Mouse (Mus musculus): ENCODE results near the gene Gpx7. TPM values are rescaled to one million over a fixed set of nuclear protein-coding genes. Genes with fewer than 3 reads are reported as not detected.

The Gpx7 gene
- polyA plus RNA-seq, 1 experiment from 2014 or later = 53.6 TPM

GRCm38 (mm10) chr4:108405766-108406137 is 1.0 kb downstream of the Gpx7 start:
- Histone ChIP-seq H3K4me3 (ENCODE audit: low read depth, low read length) (peak overlapping the region; percentile 30), H3K9me3 (ENCODE audit: control insufficient read depth, low read length) (0 out of 2 replicates have a peak, but pooled peaks cover 2% of the 10 kb centered on the region), H3K9ac (ENCODE audit: low read length) (peak overlapping the region; percentile 76; the same call in 1 of the 2 replicates), H3K27me3 (ENCODE audit: control insufficient read depth, insufficient read depth, low read length) (no peaks in the 10 kb centered on the region), H3K4me2 (ENCODE audit: low read depth, severe bottlenecking) (peak overlapping the region; percentile 47), H3K4me1 (ENCODE audit: control insufficient read depth, insufficient read depth, low read length) (peaks cover 13% of the 10 kb centered on the region), H3K36me3 (ENCODE audit: control insufficient read depth, insufficient read depth, low read length) (no peaks in the 10 kb centered on the region), H3K27ac (replicated peaks; ENCODE audit: low read depth, low read length) (no peak overlapping the region; the same call in 1 of the 2 replicates)
- DNase-seq (ENCODE audit: low spot score) (no peak), ATAC-seq (ENCODE audit: insufficient number of reproducible peaks, low FRiP score, low TSS enrichment, low read depth) (no peak)
- 60% methylated on average over 3 of the region's 3 CpGs for WGBS

GRCm38 (mm10) chr4:108403861-108404635 is 2.7 kb downstream of the Gpx7 start:
- no peak for ATAC-seq (ENCODE audit: insufficient number of reproducible peaks, low FRiP score, low TSS enrichment, low read depth)
- peaks cover 13% of the 10 kb centered on the region for H3K4me1 ChIP-seq (ENCODE audit: control insufficient read depth, insufficient read depth, low read length)

GRCm38 (mm10) chr4:108400395-108400794 is 6.4 kb downstream of the Gpx7 start:
- no peak for ATAC-seq (ENCODE audit: insufficient number of reproducible peaks, low FRiP score, low TSS enrichment, low read depth)
- H3K27me3 ChIP-seq (ENCODE audit: control insufficient read depth, insufficient read depth, low read length) = no peaks in the 10 kb centered on the region
- DNase-seq (ENCODE audit: low spot score) = no peak
- H3K4me1 ChIP-seq (ENCODE audit: control insufficient read depth, insufficient read depth, low read length) = no peaks in the 10 kb centered on the region
- no peaks in the 10 kb centered on the region for H3K36me3 ChIP-seq (ENCODE audit: control insufficient read depth, insufficient read depth, low read length)
- H3K4me2 ChIP-seq (ENCODE audit: low read depth, severe bottlenecking) = no peak overlapping the region
- no peaks in the 10 kb centered on the region for H3K9me3 ChIP-seq (ENCODE audit: control insufficient read depth, low read length)
- H3K4me3 ChIP-seq (ENCODE audit: low read depth, low read length) = no peak overlapping the region
- WGBS = 90% methylated on average over 10 of the region's 10 CpGs
- no peak overlapping the region for H3K9ac ChIP-seq (ENCODE audit: low read length)
- no peak overlapping the region for H3K27ac ChIP-seq (replicated peaks; ENCODE audit: low read depth, low read length)

More at GRCm38 (mm10) chr4:108403861-108404635, 2.7 kb downstream of the Gpx7 start:
- H3K4me3 ChIP-seq (ENCODE audit: low read depth, low read length) = no peak overlapping the region
- no peak overlapping the region for H3K27ac ChIP-seq (replicated peaks; ENCODE audit: low read depth, low read length)
- no peaks in the 10 kb centered on the region for H3K27me3 ChIP-seq (ENCODE audit: control insufficient read depth, insufficient read depth, low read length)
- H3K9ac ChIP-seq (ENCODE audit: low read length) = no peak overlapping the region
- WGBS = 91% methylated on average over 8 of the region's 8 CpGs
- H3K4me2 ChIP-seq (ENCODE audit: low read depth, severe bottlenecking) = no peak overlapping the region
- DNase-seq (ENCODE audit: low spot score) = no peak
- no peaks in the 10 kb centered on the region for H3K9me3 ChIP-seq (ENCODE audit: control insufficient read depth, low read length)
- H3K36me3 ChIP-seq (ENCODE audit: control insufficient read depth, insufficient read depth, low read length) = no peaks in the 10 kb centered on the region

- no peak overlapping the region for H3K4me2 ChIP-seq (ENCODE audit: low read depth, severe bottlenecking)
- DNase-seq (ENCODE audit: low spot score) (no peak), ATAC-seq (ENCODE audit: insufficient number of reproducible peaks, low FRiP score, low TSS enrichment, low read depth) (no peak)
- no peak overlapping the region for H3K27ac ChIP-seq (replicated peaks; ENCODE audit: low read depth, low read length)
- no peaks in the 10 kb centered on the region for H3K27me3 ChIP-seq (ENCODE audit: control insufficient read depth, insufficient read depth, low read length)
- no peaks in the 10 kb centered on the region for H3K36me3 ChIP-seq (ENCODE audit: control insufficient read depth, insufficient read depth, low read length)
- no peak overlapping the region for H3K4me3 ChIP-seq (ENCODE audit: low read depth, low read length)
- H3K9ac ChIP-seq (ENCODE audit: low read length) = no peak overlapping the region
- 0 out of 2 replicates have a peak, but pooled peaks cover 3% of the 10 kb centered on the region for H3K4me1 ChIP-seq (ENCODE audit: control insufficient read depth, insufficient read depth, low read length)
- H3K9me3 ChIP-seq (ENCODE audit: control insufficient read depth, low read length) = no peaks in the 10 kb centered on the region
Measured at GRCm38 (mm10) chr4:108394236-108394635, 12.5 kb downstream of the Gpx7 start.

- WGBS = 92% methylated on average over 2 of the region's 2 CpGs
- H3K4me3 ChIP-seq (ENCODE audit: low read depth, low read length) = no peak overlapping the region
- H3K9ac ChIP-seq (ENCODE audit: low read length) = no peak overlapping the region
- no peaks in the 10 kb centered on the region for H3K9me3 ChIP-seq (ENCODE audit: control insufficient read depth, low read length)
- no peak overlapping the region for H3K4me2 ChIP-seq (ENCODE audit: low read depth, severe bottlenecking)
- ATAC-seq (ENCODE audit: insufficient number of reproducible peaks, low FRiP score, low TSS enrichment, low read depth) = no peak
- 0 out of 2 replicates have a peak, but pooled peaks cover 3% of the 10 kb centered on the region for H3K4me1 ChIP-seq (ENCODE audit: control insufficient read depth, insufficient read depth, low read length)
- H3K27me3 ChIP-seq (ENCODE audit: control insufficient read depth, insufficient read depth, low read length) = no peaks in the 10 kb centered on the region
- no peaks in the 10 kb centered on the region for H3K36me3 ChIP-seq (ENCODE audit: control insufficient read depth, insufficient read depth, low read length)
- H3K27ac ChIP-seq (replicated peaks; ENCODE audit: low read depth, low read length) = no peak overlapping the region
- DNase-seq (ENCODE audit: low spot score) = no peak
Measured at GRCm38 (mm10) chr4:108392558-108392957, 14.2 kb downstream of the Gpx7 start.

- H3K4me3 ChIP-seq (ENCODE audit: low read depth, low read length) = no peak overlapping the region
- H3K4me1 ChIP-seq (ENCODE audit: control insufficient read depth, insufficient read depth, low read length) = 0 out of 2 replicates have a peak, but pooled peaks cover 3% of the 10 kb centered on the region
- H3K27ac ChIP-seq (replicated peaks; ENCODE audit: low read depth, low read length) = no peak overlapping the region
- no peaks in the 10 kb centered on the region for H3K9me3 ChIP-seq (ENCODE audit: control insufficient read depth, low read length)
- no peak overlapping the region for H3K4me2 ChIP-seq (ENCODE audit: low read depth, severe bottlenecking)
- H3K27me3 ChIP-seq (ENCODE audit: control insufficient read depth, insufficient read depth, low read length) = no peaks in the 10 kb centered on the region
- 77% methylated on average over 5 of the region's 5 CpGs for WGBS
- ATAC-seq (ENCODE audit: insufficient number of reproducible peaks, low FRiP score, low TSS enrichment, low read depth) = no peak
- no peak overlapping the region for H3K9ac ChIP-seq (ENCODE audit: low read length)
- no peak for DNase-seq (ENCODE audit: low spot score)
- no peaks in the 10 kb centered on the region for H3K36me3 ChIP-seq (ENCODE audit: control insufficient read depth, insufficient read depth, low read length)
Measured at GRCm38 (mm10) chr4:108391124-108391523, 15.6 kb downstream of the Gpx7 start.

- Histone ChIP-seq H3K9me3 (ENCODE audit: control insufficient read depth, low read length) (no peaks in the 10 kb centered on the region), H3K4me1 (ENCODE audit: control insufficient read depth, insufficient read depth, low read length) (peaks cover 3% of the 10 kb centered on the region; the same call in 1 of the 2 replicates), H3K27me3 (ENCODE audit: control insufficient read depth, insufficient read depth, low read length) (no peaks in the 10 kb centered on the region), H3K36me3 (ENCODE audit: control insufficient read depth, insufficient read depth, low read length) (no peaks in the 10 kb centered on the region), H3K27ac (replicated peaks; ENCODE audit: low read depth, low read length) (0 out of 2 replicates have a peak overlapping the region, but pooled peaks have one; percentile 5), H3K9ac (ENCODE audit: low read length) (no peak overlapping the region), H3K4me3 (ENCODE audit: low read depth, low read length) (no peak overlapping the region), H3K4me2 (ENCODE audit: low read depth, severe bottlenecking) (no peak overlapping the region)
- DNase-seq (ENCODE audit: low spot score) (no peak), ATAC-seq (ENCODE audit: insufficient number of reproducible peaks, low FRiP score, low TSS enrichment, low read depth) (no peak)
- WGBS = 74% methylated on average over 3 of the region's 3 CpGs
Measured at GRCm38 (mm10) chr4:108388741-108389140, 18.0 kb downstream of the Gpx7 start.

- Histone ChIP-seq H3K36me3 (ENCODE audit: control insufficient read depth, insufficient read depth, low read length) (no peaks in the 10 kb centered on the region), H3K9ac (ENCODE audit: low read length) (peak overlapping the region; percentile 64), H3K27me3 (ENCODE audit: control insufficient read depth, insufficient read depth, low read length) (no peaks in the 10 kb centered on the region), H3K4me1 (ENCODE audit: control insufficient read depth, insufficient read depth, low read length) (peaks cover 6% of the 10 kb centered on the region), H3K4me3 (ENCODE audit: low read depth, low read length) (0 out of 2 replicates have a peak overlapping the region, but pooled peaks have one; percentile 16), H3K9me3 (ENCODE audit: control insufficient read depth, low read length) (no peaks in the 10 kb centered on the region), H3K27ac (replicated peaks; ENCODE audit: low read depth, low read length) (peak overlapping the region; percentile 75), H3K4me2 (ENCODE audit: low read depth, severe bottlenecking) (peak overlapping the region; percentile 43)
- 5% methylated on average over 18 of the region's 18 CpGs for WGBS
- ATAC-seq (ENCODE audit: insufficient number of reproducible peaks, low FRiP score, low TSS enrichment, low read depth) (peak; percentile 61; the same call in 1 of the 2 replicates), DNase-seq (ENCODE audit: low spot score) (peak; percentile 83)
Measured at GRCm38 (mm10) chr4:108387681-108388253, 19.0 kb downstream of the Gpx7 start.
